Mouse (Mus musculus) heart, adult 8-10 months (tissue): ENCODE measurements around the gene Ttc21a. TPM values are rescaled to one million over a fixed set of nuclear protein-coding genes. Genes with fewer than 3 reads are reported as not detected.

ENCODE experiments used
- DNase-seq: peaks from one replicate; pipeline ENCODE4 v3.0.0; 2022; ENCODE audit warnings: low spot score
- total RNA-seq, 4 experiments: library from RNA; stranded (reverse); gene quantifications; 2 replicates each; pipeline ENCODE4 v1.2.4; 2022

Ttc21a gene
- total RNA-seq, result under 1 TPM in 1 of 4 experiments, not detected in 3; 0.09 TPM

GRCm38 (mm10) chr9:119937005-119937773, at the start of gene Ttc21a, which contains the start of gene Gorasp1:
Ttc21a (plus strand) TSS chr9:119937606.
Gorasp1 (minus strand) TSS chr9:119937565.
- DNase-seq, result peak; percentile 94

- DNase-seq, result no peak
Observed at GRCm38 (mm10) chr9:119888843-119889246, 48.6 kb upstream of the Ttc21a start.

GRCm38 (mm10) chr9:119889446-119889845, 48.0 kb upstream of the Ttc21a start:
- no peak for DNase-seq

GRCm38 (mm10) chr9:119890692-119891091, 46.7 kb upstream of the Ttc21a start:
- peak; percentile 9 for DNase-seq

GRCm38 (mm10) chr9:119893881-119894280, 43.5 kb upstream of the Ttc21a start:
- DNase-seq, result no peak

- DNase-seq, result peak; percentile 98
Observed at GRCm38 (mm10) chr9:119894339-119895009, 42.9 kb upstream of the Ttc21a start, which contains the start of gene Wdr48. Wdr48 (plus strand) TSS chr9:119894878.

GRCm38 (mm10) chr9:119895040-119895721, 42.2 kb upstream of the Ttc21a start:
- peak; percentile 15 for DNase-seq

GRCm38 (mm10) chr9:119899446-119899845, 38.0 kb upstream of the Ttc21a start:
- no peak for DNase-seq

- DNase-seq, result no peak
Observed at GRCm38 (mm10) chr9:119902410-119903151, 34.8 kb upstream of the Ttc21a start.

GRCm38 (mm10) chr9:119908708-119909107, 28.7 kb upstream of the Ttc21a start:
- no peak for DNase-seq

- DNase-seq, result no peak
Observed at GRCm38 (mm10) chr9:119909931-119910330, 27.5 kb upstream of the Ttc21a start.

- DNase-seq, result no peak
Observed at GRCm38 (mm10) chr9:119913087-119913838, 24.1 kb upstream of the Ttc21a start.

GRCm38 (mm10) chr9:119919858-119920257, 17.5 kb upstream of the Ttc21a start:
- no peak for DNase-seq

- no peak for DNase-seq
Observed at GRCm38 (mm10) chr9:119923462-119923861, 13.9 kb upstream of the Ttc21a start.

GRCm38 (mm10) chr9:119925120-119925657, 12.2 kb upstream of the Ttc21a start:
- no peak for DNase-seq

GRCm38 (mm10) chr9:119925729-119926128, 11.7 kb upstream of the Ttc21a start:
- DNase-seq, result no peak

- no peak for DNase-seq
Observed at GRCm38 (mm10) chr9:119926497-119926896, 10.9 kb upstream of the Ttc21a start.

- DNase-seq, result no peak
Observed at GRCm38 (mm10) chr9:119932358-119932757, 5.0 kb upstream of the Ttc21a start.

GRCm38 (mm10) chr9:119933675-119934074, 3.7 kb upstream of the Ttc21a start:
- no peak for DNase-seq

- DNase-seq, result no peak
Observed at GRCm38 (mm10) chr9:119938496-119938895, 1.1 kb downstream of the Ttc21a start.
